Mouse (Mus musculus) spleen, postnatal 14 days (tissue): ENCODE measurements around the gene Maco1.

Source experiments
- DNase-seq, 2 experiments: peaks; one replicate each; pipeline ENCODE4 v3.0.0; 2021 to 2022; ENCODE audit warnings: low spot score in 2 of 2

Maco1 gene

DNA sequence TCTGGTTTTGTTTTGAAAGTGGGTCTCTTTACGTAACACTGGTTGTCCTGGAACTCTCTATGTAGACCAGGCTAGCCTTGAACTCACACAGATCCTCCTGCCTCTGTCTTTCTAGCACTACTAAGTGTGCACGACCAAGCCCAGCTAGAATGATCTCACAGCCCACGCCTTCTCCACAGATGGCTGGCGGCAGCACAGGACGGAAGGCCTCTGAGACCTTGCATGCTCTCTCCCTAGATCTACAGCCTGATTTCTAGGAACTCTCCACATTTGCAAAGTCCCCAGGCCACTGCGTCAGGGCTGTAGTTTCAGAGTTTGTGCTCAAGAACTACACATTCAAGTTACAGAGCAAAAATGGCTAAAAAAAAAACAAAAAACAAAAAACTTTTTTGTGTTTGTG, 79.0 kb downstream of the Maco1 start:
- DNase-seq = no peak

DNA sequence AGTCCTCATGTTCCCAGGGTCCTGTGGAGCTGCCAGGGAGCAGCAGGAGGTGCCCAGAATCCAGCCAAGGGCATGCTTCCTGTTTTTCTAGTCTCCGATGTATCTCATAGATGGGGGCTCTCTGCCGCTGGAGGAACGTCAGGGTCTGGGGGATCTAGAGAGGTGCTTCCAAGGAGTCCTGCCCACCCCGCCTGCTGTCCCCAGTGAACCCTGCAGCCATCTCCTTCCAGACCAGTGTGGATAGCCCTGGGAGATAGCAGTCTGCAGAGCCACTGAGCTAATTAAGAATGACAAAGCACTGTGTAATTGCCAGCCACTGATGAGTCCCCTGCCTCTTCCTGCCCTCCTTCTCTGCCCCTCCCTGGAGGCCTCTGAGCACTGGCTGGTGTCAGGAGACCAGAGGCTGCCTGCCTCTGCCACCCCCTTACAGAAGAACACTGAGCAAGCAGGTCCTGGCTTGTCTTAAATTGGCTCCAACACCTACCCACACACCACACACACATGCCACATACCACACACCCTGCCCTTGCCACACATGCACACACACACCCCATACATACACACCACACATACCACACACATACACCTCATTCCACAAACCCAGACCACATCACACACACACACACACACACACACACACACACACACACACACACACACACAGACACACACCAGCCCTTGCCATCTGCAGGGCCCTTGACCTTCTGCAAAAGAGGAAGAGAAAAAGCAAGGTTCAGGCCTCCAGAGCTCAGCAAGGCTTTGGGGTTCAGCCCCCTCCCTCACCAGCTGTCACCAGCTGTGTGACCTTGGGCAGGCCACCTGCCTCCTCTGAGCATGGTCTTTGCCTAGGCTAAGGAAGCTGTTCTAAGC, 80.1 kb downstream of the Maco1 start:
- no peak for DNase-seq

DNA sequence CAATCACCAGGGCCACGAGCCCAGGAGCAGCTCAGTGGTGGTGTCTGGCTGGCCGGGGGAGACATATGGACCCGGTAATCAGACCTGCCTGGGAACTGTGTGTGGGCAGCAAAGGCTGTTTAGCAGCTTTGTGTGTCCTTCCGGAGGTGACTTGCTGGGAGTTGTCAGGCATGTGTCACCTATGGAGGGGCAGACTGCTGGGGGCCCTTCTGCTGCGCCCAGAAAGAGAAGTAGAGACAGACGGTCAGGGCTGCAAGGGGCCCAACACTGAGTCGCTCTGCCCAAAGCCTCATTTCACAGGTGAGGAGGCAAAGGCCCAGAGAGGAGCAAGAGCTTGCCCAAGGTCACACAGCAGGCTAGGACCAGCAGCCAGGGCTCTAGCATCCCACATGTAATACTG, 83.3 kb downstream of the Maco1 start:
- DNase-seq = no peak

DNA sequence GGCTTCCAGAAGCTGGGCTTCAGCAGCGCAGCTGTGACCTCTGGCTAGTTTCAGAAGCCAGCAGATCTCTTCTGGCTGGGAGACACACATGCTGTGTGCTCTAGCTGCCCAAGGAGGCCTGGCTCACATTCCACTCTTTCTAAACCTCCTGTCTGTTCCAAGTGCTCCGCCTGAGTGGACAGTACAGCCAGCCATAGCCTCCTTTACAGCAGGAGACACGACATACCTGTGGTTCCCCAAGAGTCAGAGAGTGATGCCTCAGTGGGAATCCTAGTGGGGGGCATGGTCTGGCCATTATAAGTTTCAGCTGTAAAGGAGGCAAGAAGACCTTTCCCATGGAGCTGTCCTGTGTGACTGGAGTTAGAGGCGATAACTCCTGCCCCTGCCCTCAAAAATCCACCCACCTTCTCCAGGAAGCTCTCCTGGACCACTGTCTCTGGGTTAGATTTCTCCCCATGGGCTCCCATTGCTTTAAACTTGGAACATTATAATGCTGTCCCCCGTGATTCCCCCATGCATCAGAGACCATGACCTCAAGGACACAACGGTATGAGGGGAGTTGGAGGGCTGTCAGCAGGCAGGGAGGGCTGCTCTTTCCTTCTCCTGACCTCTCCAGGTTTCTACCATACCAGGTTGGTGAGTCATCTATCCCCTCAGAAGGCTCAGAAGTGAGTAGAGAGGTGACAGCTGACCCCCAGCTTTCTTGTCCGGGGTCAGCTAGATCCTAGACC, 83.9 kb downstream of the Maco1 start:
- DNase-seq = no peak

DNA sequence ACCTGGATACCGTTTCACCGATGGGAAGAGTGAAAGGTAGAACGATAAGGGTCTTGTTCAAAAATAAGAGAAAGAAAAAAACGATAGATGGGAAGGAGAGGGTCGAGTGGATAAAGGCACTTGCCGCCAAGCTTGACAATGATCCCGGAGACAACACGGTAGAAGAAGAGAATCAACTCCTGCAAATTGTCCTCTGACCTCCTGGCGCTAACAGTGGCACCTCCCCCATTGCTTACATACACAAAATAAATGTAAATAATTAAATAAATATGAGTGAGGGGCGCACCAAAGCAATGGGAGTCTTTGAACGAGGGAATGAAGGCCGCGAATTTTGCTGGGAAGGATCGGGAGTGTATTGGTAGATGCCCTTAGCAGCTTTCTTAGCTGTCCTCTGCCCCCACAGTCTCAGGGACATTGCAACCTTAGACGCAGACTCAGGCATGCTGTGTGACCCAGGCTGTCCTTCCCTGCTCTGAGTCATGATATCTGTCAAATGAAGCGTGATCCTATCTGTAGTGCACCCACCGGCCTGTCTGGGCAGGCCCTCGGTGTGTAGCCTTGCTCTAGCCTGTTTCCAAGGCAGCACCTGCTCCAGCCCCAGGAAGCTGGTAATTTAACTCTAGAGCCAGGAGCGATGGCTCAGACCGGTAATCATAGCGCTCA, 84.8 kb downstream of the Maco1 start:
- DNase-seq = no peak

DNA sequence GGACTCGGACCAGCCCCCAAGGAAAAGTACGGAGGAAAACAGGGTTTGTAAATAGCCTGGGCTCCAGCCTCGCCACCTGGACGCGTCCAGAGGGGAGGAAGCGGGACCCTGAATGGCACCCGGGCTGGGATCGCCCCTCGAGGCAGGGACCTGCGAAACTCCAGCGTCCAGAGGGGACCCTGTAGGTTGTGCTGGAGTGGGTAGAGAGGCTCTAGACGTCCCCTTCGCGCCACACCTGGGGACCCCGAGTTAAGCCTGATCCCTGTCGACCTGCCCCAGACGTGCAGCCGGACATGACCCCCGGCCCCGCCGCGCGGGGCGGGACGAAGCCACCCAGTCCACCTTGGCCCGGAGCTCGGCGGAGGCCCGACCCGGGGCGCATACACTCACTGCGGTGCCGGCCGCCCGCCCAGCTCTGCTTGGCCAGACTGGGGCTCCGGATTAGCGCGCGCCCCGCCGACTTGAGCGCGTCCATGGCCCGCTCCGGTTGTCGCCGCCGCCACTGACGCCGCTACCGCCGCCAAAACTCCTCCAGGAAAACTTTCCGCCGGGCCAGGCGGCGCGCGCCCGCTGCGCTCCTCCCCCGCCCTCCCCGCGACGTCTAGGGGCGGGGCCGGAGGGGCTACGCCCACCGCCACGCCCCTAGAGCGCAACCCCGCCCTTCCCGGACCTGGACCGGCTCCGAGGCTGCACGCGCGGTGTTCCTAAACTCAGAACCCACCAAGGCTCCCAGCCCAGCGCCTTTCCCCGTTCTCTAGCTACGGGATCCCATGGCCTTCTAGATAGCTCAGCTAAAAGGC, 85.5 kb downstream of the Maco1 start, which contains the start of gene Ldlrap1:
Gene Ldlrap1 (minus strand): TSS at position 599 of the 800 bp plus-strand sequence.
- peak; percentile 75 to 78 for DNase-seq

DNA sequence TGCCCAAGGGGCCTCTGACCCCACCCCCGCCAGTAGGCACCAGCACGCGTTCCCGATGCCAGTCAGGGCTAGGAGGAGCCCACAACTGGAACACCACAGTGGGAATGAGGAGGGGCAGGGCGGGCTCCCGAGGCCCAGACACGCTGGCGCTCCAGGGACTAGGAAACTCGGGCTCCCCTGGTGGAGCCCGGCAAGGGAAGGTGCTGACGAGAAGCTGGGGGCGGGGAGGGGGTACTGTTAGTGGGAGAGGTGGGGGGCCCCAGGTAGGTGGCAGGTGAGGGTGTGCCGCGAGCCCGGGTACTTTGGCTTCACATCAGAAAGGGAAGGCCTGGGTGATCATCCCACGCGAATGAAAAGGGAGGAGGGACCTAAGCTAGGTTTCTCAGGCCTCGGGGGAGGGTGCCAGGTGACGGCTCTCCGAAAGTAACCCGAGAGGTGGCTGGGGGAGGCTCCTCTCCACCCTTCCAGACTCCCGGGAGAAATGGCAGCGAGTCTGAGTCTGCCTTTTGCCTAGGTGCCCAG, 86.2 kb downstream of the Maco1 start:
- DNase-seq = no peak

DNA sequence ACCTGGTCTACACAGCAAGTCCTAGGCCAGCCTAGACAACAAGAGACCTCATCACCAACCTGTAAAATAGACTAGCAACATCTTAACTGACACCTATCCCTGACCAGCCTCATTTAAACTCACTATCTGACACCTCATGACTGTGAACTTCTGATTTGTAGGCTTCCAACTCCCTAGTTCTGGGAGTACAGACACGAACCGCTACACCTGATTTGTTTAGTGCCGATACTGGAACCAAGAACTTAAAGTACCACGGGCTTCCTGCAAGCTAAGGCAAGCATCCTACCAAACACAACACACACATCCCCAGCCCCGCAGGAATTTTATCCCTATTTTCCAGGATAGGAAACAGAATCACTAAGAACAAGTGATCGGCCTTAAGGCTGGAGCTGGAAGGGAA, 86.9 kb downstream of the Maco1 start:
- DNase-seq = no peak

DNA sequence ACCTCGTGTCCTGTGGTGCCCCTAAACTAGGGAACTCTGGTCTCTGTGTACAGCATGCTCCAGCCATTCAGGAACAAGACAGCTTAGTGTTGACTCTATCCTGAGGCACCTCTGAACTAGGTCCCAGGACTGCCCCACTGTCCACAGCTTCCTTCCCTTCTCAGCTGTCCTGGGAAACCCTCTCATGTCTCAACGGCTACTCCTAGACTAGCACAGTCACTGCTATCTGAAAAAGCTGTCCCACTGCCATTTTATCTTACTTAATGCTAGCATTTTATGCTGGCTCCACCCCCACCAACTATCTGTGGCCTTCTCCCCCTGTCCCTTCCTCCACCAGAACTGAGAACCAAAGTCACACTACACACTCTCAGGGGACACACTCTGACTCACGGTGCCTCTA, 88.8 kb downstream of the Maco1 start:
- no peak for DNase-seq

DNA sequence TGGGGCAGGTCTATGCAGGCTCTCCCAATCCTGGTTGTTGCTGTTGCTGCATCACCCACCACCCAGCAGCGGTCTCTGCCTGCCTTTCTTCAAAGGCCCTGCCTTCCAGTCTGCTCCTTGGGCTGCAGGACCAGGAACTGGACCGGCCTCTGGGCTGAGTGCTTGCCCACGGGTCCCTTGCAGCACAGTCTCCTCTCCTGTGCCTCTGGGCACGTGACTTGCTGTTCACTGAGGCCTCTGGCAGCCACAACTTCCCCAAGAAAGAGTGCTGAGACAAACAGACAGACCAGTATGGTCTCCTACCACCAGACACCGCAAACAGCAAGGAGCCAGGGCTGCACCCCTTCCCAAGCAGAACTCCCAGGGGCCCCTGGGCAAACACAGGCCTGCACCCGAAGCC, 90.8 kb downstream of the Maco1 start:
- DNase-seq = no peak

DNA sequence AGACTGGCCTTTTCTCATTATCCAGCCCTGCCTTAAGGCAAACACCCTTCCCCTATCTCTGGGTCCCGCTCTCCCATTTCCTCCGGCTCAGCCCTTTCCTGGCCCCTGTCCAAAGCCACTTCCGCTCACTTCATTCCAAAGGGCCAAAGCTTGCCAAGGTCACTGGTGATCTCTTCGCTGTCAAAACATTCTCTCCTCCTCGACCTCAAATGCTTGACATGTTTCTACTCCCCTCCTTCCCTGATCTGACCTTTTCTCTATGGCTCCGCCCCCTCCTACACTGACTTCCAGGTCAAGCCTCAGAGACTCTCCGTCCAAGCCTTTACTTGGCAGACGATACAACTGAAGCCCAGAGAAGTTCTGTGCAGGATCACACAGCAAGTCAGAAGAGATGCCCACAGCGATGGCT, 92.3 kb downstream of the Maco1 start:
- peak in 1 of 2 experiments; percentile 51 for DNase-seq

DNA sequence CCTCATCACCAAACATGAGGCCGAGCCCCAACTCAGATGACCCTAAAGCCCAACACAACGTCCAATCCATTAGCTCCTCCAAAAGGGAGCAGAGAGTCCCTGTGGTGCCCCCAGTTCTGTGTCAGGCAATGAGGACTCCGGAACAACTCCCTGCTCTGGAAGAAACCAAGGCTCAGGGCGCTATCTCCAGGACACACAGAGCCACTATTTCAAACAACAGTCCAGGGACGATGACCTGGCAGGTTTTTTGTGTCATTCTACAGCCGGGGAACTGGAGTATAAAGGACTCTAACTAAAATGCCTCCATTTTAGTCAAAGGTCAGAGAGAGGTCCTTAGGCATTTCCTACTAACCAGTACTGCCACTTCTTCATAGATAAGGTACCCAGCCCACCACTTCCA, 92.9 kb downstream of the Maco1 start:
- DNase-seq = no peak

DNA sequence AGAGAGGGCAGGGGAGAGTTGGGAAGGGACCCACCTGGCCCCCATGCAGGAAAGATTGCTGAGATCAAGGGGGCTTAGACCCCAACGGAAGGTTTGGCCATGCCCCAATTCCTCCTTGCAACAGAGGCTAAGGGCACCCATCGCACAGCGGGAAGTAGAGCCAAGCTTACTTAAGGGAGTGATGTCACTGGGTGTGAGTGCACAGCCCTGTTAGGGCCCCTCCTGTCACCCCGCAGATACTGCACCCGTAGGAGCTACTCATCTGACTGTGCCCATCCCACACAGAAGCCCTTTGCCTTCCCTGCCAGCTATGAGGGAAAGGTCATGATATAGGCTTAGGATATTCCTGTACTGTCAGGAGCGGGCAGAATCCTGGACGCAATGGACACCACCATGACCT, 93.6 kb downstream of the Maco1 start:
- no peak for DNase-seq

DNA sequence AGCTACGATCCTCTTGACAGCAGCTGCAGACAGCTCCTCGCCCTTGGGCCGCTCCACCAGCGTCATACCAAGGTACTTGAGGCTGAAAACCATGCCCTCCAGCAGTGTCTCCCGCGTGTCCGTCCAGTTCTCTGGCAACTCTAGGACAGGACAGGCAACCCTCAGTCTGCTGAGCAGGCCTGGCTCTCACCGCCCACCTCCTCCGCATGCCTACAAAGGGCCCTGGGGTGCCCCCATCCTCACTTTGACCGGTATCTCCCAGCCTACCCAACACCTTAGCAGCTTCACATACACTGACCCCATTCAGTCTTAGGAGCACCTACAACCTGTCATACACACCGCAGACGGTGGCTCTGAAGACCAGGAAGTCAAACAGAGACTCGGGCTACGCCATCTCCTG, 94.2 kb downstream of the Maco1 start:
- no peak for DNase-seq

DNA sequence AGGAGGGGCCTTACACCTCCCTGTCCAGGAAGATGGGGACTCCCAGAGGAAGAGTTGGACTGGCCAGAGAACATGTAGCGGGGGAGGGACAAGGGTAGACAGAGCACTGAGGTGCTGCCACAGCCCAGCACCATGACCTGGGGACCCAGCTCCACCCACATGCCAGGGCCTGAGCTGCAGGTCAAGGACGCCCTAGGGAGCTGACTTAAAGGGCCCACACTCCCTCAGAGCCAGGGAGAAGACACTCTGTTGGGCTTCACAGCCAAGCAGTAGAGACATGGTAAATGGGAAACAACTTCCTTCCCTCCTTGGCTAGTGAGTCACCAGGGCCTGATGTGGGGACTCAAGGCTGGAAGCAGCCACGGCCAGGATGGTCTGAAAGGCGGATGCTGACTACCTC, 94.8 kb downstream of the Maco1 start:
- no peak for DNase-seq

DNA sequence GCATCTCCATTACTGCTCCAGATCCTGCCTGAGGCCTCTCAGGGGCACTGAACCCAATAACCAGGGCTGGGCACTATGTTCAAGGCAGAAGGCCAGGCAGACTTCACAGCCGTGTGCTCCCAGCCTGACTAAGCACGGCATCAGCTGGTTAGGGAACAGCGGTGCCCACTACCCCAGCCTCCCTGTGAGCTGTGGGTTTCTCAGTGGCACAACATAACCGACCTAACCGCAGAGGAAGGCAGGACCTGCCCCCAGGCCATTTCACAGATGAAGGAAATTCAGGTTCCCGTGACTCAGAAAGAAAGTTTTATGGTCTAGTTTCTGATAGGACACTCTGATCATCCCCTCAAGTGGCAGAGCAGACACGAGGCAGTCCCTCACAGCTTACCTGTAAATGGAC, 96.2 kb downstream of the Maco1 start:
- no peak for DNase-seq

DNA sequence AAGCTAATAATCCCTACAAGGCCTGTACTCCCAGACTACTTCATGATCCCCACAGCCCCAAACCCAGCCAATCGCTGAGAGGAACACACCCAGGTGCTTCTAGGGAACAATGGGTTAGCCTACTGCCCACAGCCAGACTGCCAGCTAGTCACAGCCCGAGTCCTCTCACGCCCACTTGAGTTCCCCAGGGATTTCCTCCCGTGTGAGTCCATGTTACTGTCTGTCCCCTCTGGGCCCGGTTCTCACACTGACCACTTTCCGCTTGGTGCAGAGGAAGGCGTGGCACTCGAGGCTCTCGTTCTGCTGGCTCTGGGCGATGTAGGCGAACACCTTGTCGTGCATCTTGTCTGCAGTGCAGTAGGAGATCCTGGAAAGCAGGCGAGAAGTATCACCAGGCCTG, 98.2 kb downstream of the Maco1 start:
- DNase-seq = no peak

DNA sequence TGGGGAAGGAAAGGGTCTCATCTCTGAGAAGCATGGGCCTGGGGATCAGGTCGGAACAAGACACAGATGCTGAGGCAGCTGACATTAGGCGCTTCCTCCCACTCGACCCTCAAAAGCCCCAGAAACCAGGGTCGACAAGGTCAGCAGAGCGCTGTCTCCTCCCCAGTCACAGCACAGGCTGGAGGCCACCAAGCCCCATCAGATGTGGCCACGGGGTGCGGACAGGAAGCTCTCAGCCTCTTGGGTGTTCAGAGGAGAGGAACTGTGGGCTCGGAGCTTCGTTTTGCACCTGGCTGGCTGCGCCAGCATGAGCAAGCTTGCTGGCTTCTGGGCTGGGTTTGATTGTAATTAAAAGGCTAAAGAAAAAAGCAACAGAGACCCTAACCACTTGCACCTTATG, 98.8 kb downstream of the Maco1 start:
- DNase-seq = no peak

DNA sequence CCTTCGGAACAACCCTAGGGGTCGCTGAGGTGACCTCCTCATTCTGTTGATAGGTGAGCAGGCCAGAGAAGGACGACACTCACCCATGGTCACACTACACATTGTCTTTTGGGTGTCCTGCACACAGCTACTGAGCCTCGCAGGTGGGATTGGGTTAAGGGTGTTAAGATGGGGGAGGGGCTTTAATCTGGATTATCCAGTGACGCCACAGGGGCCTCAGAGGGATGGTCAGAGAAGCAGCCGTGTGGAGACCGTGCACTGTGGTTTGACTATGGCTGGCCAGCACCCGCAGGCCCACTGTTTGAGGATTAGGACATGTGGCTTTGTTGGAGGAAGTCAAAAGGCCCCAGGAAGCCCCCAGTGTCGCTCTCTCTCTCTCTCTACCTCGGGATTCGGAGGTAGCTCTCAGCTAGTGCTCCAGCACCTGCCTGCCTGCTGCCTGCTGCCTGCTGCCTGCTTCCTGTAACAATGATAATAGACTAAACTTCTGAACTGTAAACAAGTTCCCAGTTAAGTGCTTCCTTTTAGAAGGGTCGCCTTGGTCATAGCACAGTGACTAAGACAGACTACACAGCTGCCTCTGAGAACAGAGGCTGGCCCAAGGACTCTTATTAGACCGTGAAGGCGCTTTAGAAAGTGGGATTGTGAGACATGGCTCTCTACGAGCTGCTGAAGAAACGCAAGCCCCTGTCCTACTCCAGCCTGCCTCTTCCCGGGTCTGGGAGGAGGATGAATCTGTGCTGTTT, 99.5 kb downstream of the Maco1 start:
- DNase-seq = no peak

DNA sequence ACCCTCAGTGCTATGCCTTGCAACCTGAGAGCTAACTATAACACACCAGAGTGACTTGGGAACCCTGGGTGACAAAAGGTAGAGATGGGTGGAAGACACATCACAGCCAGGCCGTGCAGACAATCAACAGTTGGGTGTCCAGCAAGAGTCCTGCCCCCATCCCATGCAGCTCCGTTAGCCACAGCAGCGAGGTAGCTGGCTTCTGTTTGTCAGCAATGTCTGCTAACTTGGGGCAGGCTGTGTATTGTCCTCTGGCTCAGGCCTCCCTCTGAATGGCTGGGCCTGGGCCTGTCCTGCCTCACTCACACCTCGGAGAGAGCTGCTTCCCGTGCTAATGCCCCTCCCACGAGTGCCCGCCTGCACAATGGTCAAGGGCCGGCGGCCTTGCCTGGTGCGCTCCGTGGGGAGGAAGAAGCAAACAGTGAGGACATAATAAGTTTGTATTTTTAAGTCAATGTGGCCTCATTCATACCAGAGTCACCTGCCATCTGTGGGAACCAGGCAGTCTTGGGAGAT, 100.2 kb downstream of the Maco1 start:
- no peak for DNase-seq
